Mouse (Mus musculus): Measurements from ENCODE around the gene Stub1.

Stub1 gene

DNA sequence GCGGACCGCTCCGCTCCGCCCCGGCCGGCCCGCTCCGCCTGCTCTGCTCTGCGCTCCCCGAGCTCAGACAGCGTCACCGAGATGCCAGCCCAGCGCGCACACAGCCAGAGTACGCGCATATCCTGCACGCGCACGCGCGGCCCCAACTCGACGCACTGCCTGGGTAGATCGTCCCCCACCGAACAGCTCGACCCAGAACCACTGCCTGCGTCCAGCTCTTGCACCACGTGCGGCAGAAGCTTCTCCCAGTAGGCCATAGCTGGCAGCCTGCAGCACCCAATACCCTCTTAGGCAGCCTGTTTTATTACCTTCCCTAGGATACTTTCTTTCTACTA is 3.8 kb upstream of the Stub1 start, which contains the start of gene Rhbdl1:
Gene Rhbdl1 (minus strand): TSS at position 220 of the 335 bp plus-strand sequence.
- DNase-seq (ENCODE audit: low spot score in 2 of 2), result peak; percentile 82 to 83

GRCm38 (mm10) chr17:25836397-25837075 is 3.3 kb upstream of the Stub1 start:
- no peak for DNase-seq (ENCODE audit: low spot score in 2 of 2)

- DNase-seq (ENCODE audit: low spot score in 2 of 2), result no peak
Measured at GRCm38 (mm10) chr17:25835816-25836215, 2.6 kb upstream of the Stub1 start.

- DNase-seq (ENCODE audit: low spot score in 2 of 2), result no peak
Measured at GRCm38 (mm10) chr17:25835301-25835700, 2.1 kb upstream of the Stub1 start.

DNA sequence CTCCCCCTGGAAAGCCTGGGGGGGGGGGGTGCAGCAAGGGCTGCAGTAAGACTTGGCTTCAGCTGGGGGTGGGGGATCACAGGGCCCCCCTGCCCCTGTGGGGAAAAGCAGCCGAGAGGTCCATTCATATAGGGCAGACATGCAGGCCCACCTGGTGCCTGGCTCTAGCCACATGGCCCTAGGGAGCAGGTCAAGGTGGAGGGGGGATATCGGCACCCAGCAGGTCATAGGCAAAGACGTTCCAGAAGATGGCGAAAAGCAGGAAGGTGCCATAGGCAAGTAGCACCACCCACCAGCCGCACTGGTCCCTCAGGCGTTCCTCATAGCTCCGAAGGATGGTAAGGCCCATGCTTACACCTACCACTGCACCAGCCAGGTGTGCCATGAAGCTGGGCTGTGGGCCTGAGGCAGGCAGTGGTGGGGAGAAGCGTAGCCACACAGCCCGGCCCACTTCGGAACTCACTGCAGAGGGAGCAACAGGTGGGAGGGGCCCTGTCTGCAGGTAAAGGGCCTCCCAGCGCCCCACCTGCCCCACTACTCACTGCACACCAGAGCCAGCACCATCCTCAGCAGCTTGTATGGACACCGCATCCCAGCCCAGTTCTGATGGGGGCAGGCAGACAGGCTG is 1.5 kb upstream of the Stub1 start:
- no peak for DNase-seq (ENCODE audit: low spot score in 2 of 2)

- no peak for DNase-seq (ENCODE audit: low spot score in 2 of 2)
Measured at GRCm38 (mm10) chr17:25833961-25834594, 874 bp upstream of the Stub1 start.

- DNase-seq (ENCODE audit: low spot score in 2 of 2), result peak; percentile 98 to 99
Measured at GRCm38 (mm10) chr17:25832436-25833290, 541 bp downstream of the Stub1 start.

GRCm38 (mm10) chr17:25831451-25832281 is 1.5 kb downstream of the Stub1 start:
- no peak for DNase-seq (ENCODE audit: low spot score in 2 of 2)

DNA sequence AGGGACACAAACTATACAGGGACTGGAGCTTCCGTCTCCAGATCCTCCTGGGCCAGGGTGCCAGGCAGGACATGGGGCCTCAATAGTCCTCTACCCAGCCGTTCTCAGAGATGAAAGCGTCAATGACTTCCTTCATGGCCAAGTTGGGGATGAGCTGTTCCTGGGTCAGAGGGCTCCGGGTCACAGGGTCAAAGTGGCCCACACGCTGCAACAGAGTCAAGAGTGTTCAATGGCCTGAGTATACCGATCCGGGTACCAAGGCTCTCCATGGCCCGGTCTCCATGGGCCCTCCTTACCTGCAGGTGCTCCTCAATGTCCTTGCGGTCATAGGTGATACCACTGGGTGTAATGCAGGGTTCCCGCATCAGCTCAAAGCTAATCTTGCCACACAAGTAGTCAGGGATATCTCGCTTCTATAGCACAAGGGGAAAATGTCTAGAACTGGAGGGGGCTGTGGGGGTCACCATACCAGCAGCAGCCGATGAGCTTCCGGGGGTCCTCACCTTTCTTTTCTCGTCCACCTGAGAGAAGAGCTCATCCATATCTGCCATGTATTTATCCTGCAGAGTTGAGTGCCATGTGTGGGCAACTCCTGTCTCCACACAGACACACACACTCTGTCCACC is 2.3 kb downstream of the Stub1 start:
- no peak for DNase-seq (ENCODE audit: low spot score in 2 of 2)

DNA sequence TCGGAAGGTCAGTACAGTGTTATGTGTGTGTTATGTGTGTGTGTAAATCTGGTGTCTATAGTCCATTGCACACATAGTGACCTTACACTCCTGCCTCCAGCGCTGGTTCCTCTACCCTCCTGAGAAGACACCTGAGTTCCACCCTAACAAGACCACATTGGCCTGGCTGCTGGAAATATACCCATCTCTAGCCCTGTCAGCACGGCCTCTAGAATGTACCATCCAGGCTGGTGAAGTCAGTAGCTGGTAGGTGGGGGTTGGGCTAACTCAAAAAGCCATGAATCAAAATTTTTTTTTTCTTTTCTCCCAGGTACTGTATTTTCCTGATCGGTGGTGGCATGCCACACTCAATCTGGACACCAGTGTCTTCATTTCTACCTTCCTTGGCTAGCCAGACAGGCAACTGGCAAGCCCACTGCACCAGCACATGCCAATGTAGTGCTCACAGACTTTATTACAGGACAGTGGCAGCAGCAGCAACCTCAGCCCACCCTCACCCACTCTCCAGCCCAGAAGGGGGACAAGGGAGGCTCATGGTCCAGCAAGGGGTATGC is 2.9 kb downstream of the Stub1 start:
- DNase-seq (ENCODE audit: low spot score in 2 of 2), result no peak

- DNase-seq (ENCODE audit: low spot score in 2 of 2), result no peak
Measured at GRCm38 (mm10) chr17:25829558-25830017, 3.6 kb downstream of the Stub1 start.

DNA sequence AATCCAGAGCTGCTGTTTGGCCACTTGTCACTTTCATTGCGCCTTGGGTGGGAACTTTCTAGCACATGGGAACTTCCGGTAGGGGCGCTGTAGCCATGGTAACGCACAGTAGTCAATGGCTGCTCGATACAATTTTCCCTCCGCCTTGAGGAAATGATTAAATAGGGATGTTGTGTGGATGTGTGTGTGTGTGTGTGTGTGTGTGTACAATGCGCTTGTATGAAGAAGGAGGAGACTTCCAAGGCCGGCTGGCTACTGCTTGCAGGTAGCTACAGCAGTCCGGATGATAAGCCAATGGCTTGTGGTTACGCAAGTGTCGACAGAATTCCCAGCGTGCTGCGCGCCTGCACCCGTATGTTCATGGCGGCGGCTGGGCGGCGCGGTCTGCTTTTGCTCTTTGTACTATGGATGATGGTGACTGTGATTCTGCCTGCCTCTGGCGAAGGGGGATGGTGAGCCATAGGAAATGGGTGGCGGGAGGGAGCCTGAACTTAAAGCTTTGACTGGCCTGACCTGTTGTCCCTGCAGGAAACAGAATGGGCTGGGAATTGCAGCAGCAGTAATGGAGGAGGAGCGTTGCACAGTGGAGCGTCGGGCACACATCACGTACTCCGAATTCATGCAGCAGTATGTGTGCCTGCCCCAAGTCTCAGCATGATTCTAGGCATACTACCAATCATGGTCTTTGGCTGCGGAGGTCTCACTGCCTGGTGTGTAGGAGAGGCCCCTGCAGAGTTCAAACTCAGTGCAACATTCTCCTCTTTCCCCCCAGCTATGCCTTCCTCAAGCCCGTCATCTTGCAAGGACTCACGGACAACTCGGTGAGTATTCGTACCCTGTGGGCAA is 4.3 kb downstream of the Stub1 start, which contains the start of gene Jmjd8:
Gene Jmjd8 (plus strand): TSS at position 156 of the 846 bp plus-strand sequence.
- DNase-seq (ENCODE audit: low spot score in 2 of 2), result peak; percentile 75 to 80

DNA sequence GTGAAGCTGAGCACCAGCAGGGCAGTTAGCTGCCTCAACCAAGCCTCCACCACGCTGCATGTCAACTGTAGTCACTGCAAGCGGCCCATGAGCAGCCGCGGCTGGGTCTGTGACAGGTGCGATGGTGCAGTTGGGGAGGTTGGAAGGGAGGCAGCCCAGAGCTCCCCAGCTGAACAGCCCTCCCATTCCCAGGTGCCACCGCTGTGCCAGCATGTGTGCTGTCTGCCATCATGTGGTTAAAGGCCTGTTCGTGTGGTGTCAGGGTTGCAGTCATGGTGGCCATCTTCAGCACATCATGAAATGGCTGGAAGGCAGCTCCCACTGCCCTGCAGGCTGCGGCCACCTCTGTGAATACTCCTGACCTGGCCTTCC is 5.0 kb downstream of the Stub1 start:
- no peak for DNase-seq (ENCODE audit: low spot score in 2 of 2)

- DNase-seq (ENCODE audit: low spot score in 2 of 2), result no peak
Measured at GRCm38 (mm10) chr17:25827546-25828222, 5.5 kb downstream of the Stub1 start.

DNA sequence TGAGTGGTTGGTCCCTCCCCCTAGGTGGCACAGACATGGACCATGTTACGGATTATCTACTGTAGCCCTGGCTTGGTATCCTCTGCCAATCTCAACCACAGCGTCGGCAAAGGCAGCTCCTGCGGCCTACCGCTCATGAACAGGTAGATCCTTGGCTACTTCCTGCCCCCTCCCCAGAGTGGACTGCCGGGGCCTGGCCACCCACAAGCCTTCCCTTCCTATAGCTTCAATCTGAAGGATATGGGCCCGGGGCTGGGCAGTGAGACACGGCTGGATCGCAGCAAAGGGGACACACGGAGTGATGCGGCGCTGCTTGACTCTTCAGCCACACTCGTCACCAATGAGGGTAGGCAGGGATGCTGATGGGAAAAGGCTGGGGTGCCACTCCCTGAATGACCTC is 6.2 kb downstream of the Stub1 start:
- no peak for DNase-seq (ENCODE audit: low spot score in 2 of 2)

- no peak for DNase-seq (ENCODE audit: low spot score in 2 of 2)
Measured at GRCm38 (mm10) chr17:25825984-25826570, 7.1 kb downstream of the Stub1 start.

GRCm38 (mm10) chr17:25825311-25825710 is 7.9 kb downstream of the Stub1 start:
- DNase-seq (ENCODE audit: low spot score in 2 of 2), result no peak

DNA sequence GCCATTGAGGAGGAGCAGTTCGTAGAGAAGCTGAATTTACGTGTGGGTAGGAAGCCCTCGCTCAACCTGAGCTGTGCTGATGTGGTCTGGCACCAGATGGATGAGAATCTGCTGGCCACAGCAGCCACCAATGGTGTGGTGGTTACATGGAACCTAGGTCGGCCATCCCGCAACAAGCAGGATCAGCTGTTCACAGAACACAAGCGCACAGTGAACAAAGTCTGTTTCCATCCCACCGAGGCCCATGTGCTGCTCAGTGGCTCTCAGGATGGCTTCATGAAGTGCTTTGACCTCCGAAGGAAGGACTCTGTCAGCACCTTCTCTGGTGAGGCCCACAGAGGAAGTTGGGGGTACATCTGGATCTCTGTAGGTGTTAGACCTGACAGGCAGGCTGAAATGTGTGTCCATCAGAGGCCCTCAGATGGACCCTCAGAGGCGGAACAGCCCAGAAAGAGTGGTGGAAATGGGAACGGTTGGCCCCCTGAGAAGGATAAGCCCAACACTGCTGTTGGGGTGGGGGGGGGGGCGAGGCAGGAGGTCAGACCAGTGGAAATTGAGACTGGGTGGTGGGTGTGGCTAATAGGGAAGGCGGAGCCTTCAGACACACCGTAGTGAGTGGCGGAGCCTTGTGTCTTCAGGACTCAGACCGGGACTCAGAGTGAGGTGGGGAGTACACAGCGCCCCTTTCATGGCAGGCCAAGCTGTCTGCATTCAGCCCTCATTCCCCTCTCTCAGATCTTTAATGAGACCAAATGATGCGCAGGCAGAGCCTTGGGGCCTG is 8.7 kb downstream of the Stub1 start:
- no peak for DNase-seq (ENCODE audit: low spot score in 2 of 2)
